Mouse (Mus musculus): ENCODE measurements around the gene Mrap. TPM values are rescaled to one million over a fixed set of nuclear protein-coding genes. Genes with fewer than 3 reads are reported as not detected.
A peak's percentile ranks its signal among the peaks of the same experiment; 100 is the strongest.

Gene Mrap
- polyA plus RNA-seq (2015; fragmentation: Nextera tagmentation; extraction: Ambion mirVana) = 2.1 and 2.2 TPM in 2 replicates

GRCm38 (mm10) chr16:90738092-90738956, at the start of gene Mrap:
Gene Mrap, plus strand, starts transcription at chr16:90738207.
- Histone ChIP-seq H3K27me3 (no peaks in the 10 kb centered on the region), H3K36me3 (no peaks in the 10 kb centered on the region), H3K9me3 (no peaks in the 10 kb centered on the region), H3K27ac (no peak within 1 kb of the TSS; the same call in 1 of the 2 replicates), H3K4me3 (no peak within 1 kb of the TSS), H3K4me2 (no peak within 1 kb of the TSS), H3K4me1 (0 out of 2 replicates have a peak, but pooled peaks cover 2% of the 10 kb centered on the region), H3K9ac (no peak within 1 kb of the TSS)
- 67% methylated on average over 26 of the region's 26 CpGs for WGBS
- ATAC-seq (ENCODE audit: borderline replicate concordance, extremely low read depth, low FRiP score, low TSS enrichment) = peak; percentile 55; the same call in 1 of the 2 replicates

- 47% methylated on average over 15 of the region's 15 CpGs for WGBS
- no peaks in the 10 kb centered on the region for H3K9me3 ChIP-seq
- H3K27me3 ChIP-seq = no peaks in the 10 kb centered on the region
- H3K9ac ChIP-seq = no peak overlapping the region
- H3K36me3 ChIP-seq = no peaks in the 10 kb centered on the region
- ATAC-seq (ENCODE audit: borderline replicate concordance, extremely low read depth, low FRiP score, low TSS enrichment) = 0 out of 2 replicates have a peak, but pooled peaks have one; percentile 16
- no peak overlapping the region for H3K4me2 ChIP-seq
- H3K4me1 ChIP-seq = peaks cover 44% of the 10 kb centered on the region
- H3K27ac ChIP-seq = peak overlapping the region; percentile 69
- H3K4me3 ChIP-seq = no peak overlapping the region
Measured at GRCm38 (mm10) chr16:90692704-90693385, 45.2 kb upstream of the Mrap start.

GRCm38 (mm10) chr16:90693625-90694024, 44.4 kb upstream of the Mrap start:
- no peaks in the 10 kb centered on the region for H3K9me3 ChIP-seq
- no peak overlapping the region for H3K9ac ChIP-seq
- ATAC-seq (ENCODE audit: borderline replicate concordance, extremely low read depth, low FRiP score, low TSS enrichment) = no peak
- H3K4me2 ChIP-seq = no peak overlapping the region
- H3K4me3 ChIP-seq = no peak overlapping the region
- no peaks in the 10 kb centered on the region for H3K27me3 ChIP-seq
- peaks cover 37% of the 10 kb centered on the region for H3K4me1 ChIP-seq
- peak overlapping the region; percentile 69 for H3K27ac ChIP-seq
- no peaks in the 10 kb centered on the region for H3K36me3 ChIP-seq
- WGBS = 60% methylated on average over 5 of the region's 5 CpGs

GRCm38 (mm10) chr16:90694719-90695118, 43.3 kb upstream of the Mrap start:
- no peaks in the 10 kb centered on the region for H3K27me3 ChIP-seq
- H3K4me1 ChIP-seq = peaks cover 37% of the 10 kb centered on the region
- H3K4me2 ChIP-seq = peak overlapping the region; percentile 10; the same call in 1 of the 2 replicates
- H3K27ac ChIP-seq = peak overlapping the region; percentile 76
- no peaks in the 10 kb centered on the region for H3K36me3 ChIP-seq
- 62% methylated on average over 9 of the region's 9 CpGs for WGBS
- H3K9me3 ChIP-seq = no peaks in the 10 kb centered on the region
- no peak overlapping the region for H3K4me3 ChIP-seq
- no peak overlapping the region for H3K9ac ChIP-seq
- ATAC-seq (ENCODE audit: borderline replicate concordance, extremely low read depth, low FRiP score, low TSS enrichment) = no peak

GRCm38 (mm10) chr16:90695121-90695520, 42.9 kb upstream of the Mrap start:
- 43% methylated on average over 10 of the region's 10 CpGs for WGBS
- Histone ChIP-seq H3K9me3 (no peaks in the 10 kb centered on the region), H3K27ac (peak overlapping the region; percentile 76), H3K27me3 (no peaks in the 10 kb centered on the region), H3K9ac (no peak overlapping the region), H3K4me3 (no peak overlapping the region), H3K36me3 (no peaks in the 10 kb centered on the region), H3K4me2 (peak overlapping the region; percentile 10; the same call in 1 of the 2 replicates), H3K4me1 (peaks cover 37% of the 10 kb centered on the region)
- peak; percentile 83; the same call in 1 of the 2 replicates for ATAC-seq (ENCODE audit: borderline replicate concordance, extremely low read depth, low FRiP score, low TSS enrichment)

GRCm38 (mm10) chr16:90696306-90696705, 41.7 kb upstream of the Mrap start:
- ATAC-seq (ENCODE audit: borderline replicate concordance, extremely low read depth, low FRiP score, low TSS enrichment) = no peak
- Histone ChIP-seq H3K4me2 (no peak overlapping the region), H3K27ac (peak overlapping the region; percentile 76), H3K27me3 (no peaks in the 10 kb centered on the region), H3K4me1 (peaks cover 37% of the 10 kb centered on the region), H3K4me3 (no peak overlapping the region), H3K9ac (no peak overlapping the region), H3K9me3 (no peaks in the 10 kb centered on the region), H3K36me3 (no peaks in the 10 kb centered on the region)
- 79% methylated on average over 9 of the region's 9 CpGs for WGBS

- H3K27me3 ChIP-seq = no peaks in the 10 kb centered on the region
- no peak overlapping the region for H3K27ac ChIP-seq
- H3K9ac ChIP-seq = no peak overlapping the region
- H3K4me3 ChIP-seq = no peak overlapping the region
- no peaks in the 10 kb centered on the region for H3K36me3 ChIP-seq
- 78% methylated on average over 14 of the region's 14 CpGs for WGBS
- H3K9me3 ChIP-seq = no peaks in the 10 kb centered on the region
- no peak for ATAC-seq (ENCODE audit: borderline replicate concordance, extremely low read depth, low FRiP score, low TSS enrichment)
- H3K4me2 ChIP-seq = no peak overlapping the region
- peaks cover 36% of the 10 kb centered on the region for H3K4me1 ChIP-seq
Measured at GRCm38 (mm10) chr16:90699390-90699789, 38.6 kb upstream of the Mrap start.

- no peaks in the 10 kb centered on the region for H3K36me3 ChIP-seq
- ATAC-seq (ENCODE audit: borderline replicate concordance, extremely low read depth, low FRiP score, low TSS enrichment) = no peak
- H3K4me3 ChIP-seq = no peak overlapping the region
- H3K27me3 ChIP-seq = no peaks in the 10 kb centered on the region
- H3K4me2 ChIP-seq = no peak overlapping the region
- H3K9me3 ChIP-seq = no peaks in the 10 kb centered on the region
- H3K27ac ChIP-seq = no peak overlapping the region
- 81% methylated on average over 2 of the region's 2 CpGs for WGBS
- H3K4me1 ChIP-seq = peaks cover 39% of the 10 kb centered on the region
- no peak overlapping the region for H3K9ac ChIP-seq
Measured at GRCm38 (mm10) chr16:90701541-90701940, 36.5 kb upstream of the Mrap start.

GRCm38 (mm10) chr16:90703646-90704045, 34.4 kb upstream of the Mrap start:
- no peaks in the 10 kb centered on the region for H3K9me3 ChIP-seq
- H3K27me3 ChIP-seq = no peaks in the 10 kb centered on the region
- 2% methylated on average over 1 of the region's 1 CpGs for WGBS
- peak overlapping the region; percentile 74 for H3K27ac ChIP-seq
- no peaks in the 10 kb centered on the region for H3K36me3 ChIP-seq
- ATAC-seq (ENCODE audit: borderline replicate concordance, extremely low read depth, low FRiP score, low TSS enrichment) = peak; percentile 12; the same call in 1 of the 2 replicates
- H3K4me2 ChIP-seq = no peak overlapping the region
- H3K4me3 ChIP-seq = no peak overlapping the region
- H3K9ac ChIP-seq = no peak overlapping the region
- H3K4me1 ChIP-seq = peaks cover 44% of the 10 kb centered on the region

- peaks cover 49% of the 10 kb centered on the region for H3K4me1 ChIP-seq
- WGBS = 40% methylated on average over 13 of the region's 13 CpGs
- H3K9ac ChIP-seq = no peak overlapping the region
- no peaks in the 10 kb centered on the region for H3K9me3 ChIP-seq
- peak; percentile 16; the same call in 1 of the 2 replicates for ATAC-seq (ENCODE audit: borderline replicate concordance, extremely low read depth, low FRiP score, low TSS enrichment)
- H3K36me3 ChIP-seq = no peaks in the 10 kb centered on the region
- no peak overlapping the region for H3K4me3 ChIP-seq
- H3K4me2 ChIP-seq = no peak overlapping the region; the same call in 1 of the 2 replicates
- H3K27ac ChIP-seq = peak overlapping the region; percentile 74
- no peaks in the 10 kb centered on the region for H3K27me3 ChIP-seq
Measured at GRCm38 (mm10) chr16:90704161-90704825, 33.7 kb upstream of the Mrap start.

GRCm38 (mm10) chr16:90706279-90706678, 31.7 kb upstream of the Mrap start:
- peak; percentile 86 for ATAC-seq (ENCODE audit: borderline replicate concordance, extremely low read depth, low FRiP score, low TSS enrichment)
- no peak overlapping the region for H3K4me2 ChIP-seq
- H3K4me1 ChIP-seq = peaks cover 67% of the 10 kb centered on the region

More at GRCm38 (mm10) chr16:90706279-90706678, 31.7 kb upstream of the Mrap start:
- Histone ChIP-seq H3K9ac (no peak overlapping the region), H3K27ac (peak overlapping the region; percentile 76), H3K9me3 (no peaks in the 10 kb centered on the region), H3K4me3 (no peak overlapping the region), H3K36me3 (no peaks in the 10 kb centered on the region), H3K27me3 (no peaks in the 10 kb centered on the region)
- 2% methylated on average over 3 of the region's 3 CpGs for WGBS
